7 mouse cellular contexts compared by ENCODE assay signal in genomic region chr13:21200043-21200999, GRCm38 (mm10). TPM values are rescaled to one million over a fixed set of nuclear protein-coding genes. Genes with fewer than 3 reads are reported as not detected.
DNase-seq lines count a peak whose midpoint lies in the region; ATAC-seq and TF ChIP-seq lines count a peak whose summit lies in the region.

No protein-coding gene starts in this region.

- peak; percentile 95 for DNase-seq in adrenal gland, adult 2 months
- peak; percentile 96 for DNase-seq in embryo, embryonic 11.5 days (ENCODE audit: low read depth, low spot score)
- peak; percentile 77 to 89 for DNase-seq in gastrocnemius, postnatal 4 days (ENCODE audit: low spot score in 2 of 2)
- peak; percentile 93 for DNase-seq in left cerebral cortex, postnatal 4 days

- peak overlapping the region; percentile 51 for H3K27ac ChIP-seq in intestine, postnatal 0 days (ENCODE audit: low read depth, low read length)
- H3K27ac ChIP-seq in midbrain, embryonic 12.5 days (replicated peaks): peak overlapping the region; percentile 54
- peak overlapping the region; percentile 71 for H3K27ac ChIP-seq in small intestine, adult 2 months (ENCODE audit: insufficient read depth, low read depth, low read length)

- peak; percentile 89 for ATAC-seq in intestine, postnatal 0 days
- peak; percentile 96 for ATAC-seq in midbrain, embryonic 12.5 days (ENCODE audit: low FRiP score, low read depth)

- peak overlapping the region; percentile 50 for H3K9ac ChIP-seq in intestine, postnatal 0 days (ENCODE audit: low read depth, low read length)
- H3K9ac ChIP-seq in midbrain, embryonic 12.5 days (replicated peaks): peak overlapping the region; percentile 54

- 0 out of 2 replicates have a peak, but pooled peaks cover 4% of the 10 kb centered on the region for H3K9me3 ChIP-seq in intestine, postnatal 0 days (ENCODE audit: control insufficient read depth)
- 0 out of 2 replicates have a peak, but pooled peaks cover 4% of the 10 kb centered on the region for H3K9me3 ChIP-seq in midbrain, embryonic 12.5 days

- TF ChIP-seq CTCF in intestine, postnatal 0 days (IDR thresholded peaks at IDR 0.05; ENCODE audit: low read depth): peak; percentile 97
- peak; percentile 94; the same call in 1 of the 2 replicates for TF ChIP-seq CTCF in small intestine, adult 2 months (IDR thresholded peaks at IDR 0.05; ENCODE audit: extremely low read depth, insufficient read length, insufficient replicate concordance, low read depth, low read length)

- peak overlapping the region; percentile 67 for H3K4me3 ChIP-seq in intestine, postnatal 0 days (ENCODE audit: low read depth, low read length)
- peak overlapping the region; percentile 64 for H3K4me3 ChIP-seq in midbrain, embryonic 12.5 days
- H3K4me3 ChIP-seq in small intestine, adult 2 months (ENCODE audit: low read depth, low read length): peak overlapping the region; percentile 97

- intact Hi-C loops in left cerebral cortex, postnatal 4 days (cut with DNase I): no loop called here

- no peaks in the 10 kb centered on the region for H3K4me1 ChIP-seq in intestine, postnatal 0 days (replicated peaks; ENCODE audit: control insufficient read depth, insufficient read depth, low read length)
- H3K4me1 ChIP-seq in midbrain, embryonic 12.5 days: no peaks in the 10 kb centered on the region
- peaks cover 2% of the 10 kb centered on the region; the same call in 1 of the 2 replicates for H3K4me1 ChIP-seq in small intestine, adult 2 months (ENCODE audit: control insufficient read depth, insufficient read depth, insufficient read length, low read length)

- no peaks in the 10 kb centered on the region for H3K36me3 ChIP-seq in intestine, postnatal 0 days (ENCODE audit: control insufficient read depth, insufficient read depth)
- H3K36me3 ChIP-seq in midbrain, embryonic 12.5 days: peaks cover 7% of the 10 kb centered on the region; the same call in 1 of the 2 replicates
- H3K36me3 ChIP-seq in small intestine, adult 2 months (ENCODE audit: control insufficient read depth, insufficient read depth, low read length): no peaks in the 10 kb centered on the region

- 4% methylated on average over 48 of the region's 48 CpGs for WGBS in intestine, postnatal 0 days
- 5% methylated on average over 48 of the region's 48 CpGs for WGBS in midbrain, embryonic 12.5 days
- WGBS in small intestine, adult 2 months: 3% methylated on average over 48 of the region's 48 CpGs

- no peaks in the 10 kb centered on the region for H3K27me3 ChIP-seq in intestine, postnatal 0 days (replicated peaks; ENCODE audit: control insufficient read depth, insufficient read depth, low read length)
- no peaks in the 10 kb centered on the region for H3K27me3 ChIP-seq in midbrain, embryonic 12.5 days
- no peaks in the 10 kb centered on the region for H3K27me3 ChIP-seq in small intestine, adult 2 months (ENCODE audit: control insufficient read depth, insufficient read depth, low read length)

- H3K4me2 ChIP-seq in intestine, postnatal 0 days (replicated peaks; ENCODE audit: low read depth): peak overlapping the region; percentile 64
- H3K4me2 ChIP-seq in midbrain, embryonic 12.5 days (replicated peaks): peak overlapping the region; percentile 54

- no peak for TF ChIP-seq POLR2A in small intestine, adult 2 months (IDR thresholded peaks at IDR 0.05; ENCODE audit: low read depth, low read length)

RNA-seq across cellular contexts. Expression of gene Trim27, which starts 21.1 kb away (rescaled TPM):
- 10 to 100 TPM; 47.9 to 52.0 TPM for total RNA-seq in adrenal gland, adult 2 months (2021)
- 170 and 180 TPM in 2 replicates for polyA plus RNA-seq in adrenal gland, adult 2 months (2012; rRNA removed)
- 10 to 100 TPM; 46.7 to 48.8 TPM for total RNA-seq in gastrocnemius, postnatal 4 days (2021)
- 51.1 and 53.2 TPM in 2 replicates for polyA plus RNA-seq in intestine, postnatal 0 days (2015; fragmentation: Nextera tagmentation; extraction: Ambion mirVana)
- 10 to 100 TPM; 57.6 to 65.0 TPM for total RNA-seq in left cerebral cortex, postnatal 4 days (2021)
- 132 and 140 TPM in 2 replicates for polyA plus RNA-seq in midbrain, embryonic 12.5 days (2016; fragmentation: Nextera tagmentation; extraction: Ambion mirVana)
- polyA plus RNA-seq in small intestine, adult 2 months (2012; rRNA removed): 34.0 and 46.4 TPM in 2 replicates

RNA-seq across cellular contexts. Expression of gene Olfr1368, which starts 54.7 kb away (rescaled TPM):
- total RNA-seq in adrenal gland, adult 2 months (2021): not detected
- not detected in 2 replicates for polyA plus RNA-seq in adrenal gland, adult 2 months (2012; rRNA removed)
- total RNA-seq in gastrocnemius, postnatal 4 days (2021): not detected
- not detected in 2 replicates for polyA plus RNA-seq in intestine, postnatal 0 days (2015; fragmentation: Nextera tagmentation; extraction: Ambion mirVana)
- total RNA-seq in left cerebral cortex, postnatal 4 days (2021): not detected
- not detected in 2 replicates for polyA plus RNA-seq in midbrain, embryonic 12.5 days (2016; fragmentation: Nextera tagmentation; extraction: Ambion mirVana)
- polyA plus RNA-seq in small intestine, adult 2 months (2012; rRNA removed): not detected in 2 replicates

Comparison
In these comparisons a context has a peak if more than half of its experiments do, and no peak if none do; other contexts are left out.
1. Peak in every context shown above with its lines: DNase-seq, ATAC-seq, H3K4me3 ChIP-seq and H3K27ac ChIP-seq.